Mouse (Mus musculus) hindbrain, embryonic 15.5 days (tissue): ENCODE measurements at regions not wholly inside any gene's neighbourhood (a gene's known extent, or its start where the extent isn't known, plus 50 kb on each side); places are given as distances from the start of the nearest gene placed in this dataset.

Experiments used
- ATAC-seq: fragments of 200-750 bp; cut with Nextera tagmentation; 2 replicates; pipeline ENCODE4 v1.8.0; 2017; ENCODE audit warnings: low read depth, moderate number of reproducible peaks, moderate TSS enrichment; ENCODE audit not compliant: low FRiP score
- H3K27ac ChIP-seq: fragments of 300-500 bp; sonication (generic); replicated peaks from 2 replicates; pipeline ENCODE4 v1.5.1; 2015; ENCODE audit warnings: mild to moderate bottlenecking, inconsistent platforms
- H3K27me3 ChIP-seq: fragments of 300-500 bp; sonication (generic); 2 replicates; pipeline ENCODE4 v1.6.1; 2015; ENCODE audit warnings: control low read depth, inconsistent platforms
- H3K36me3 ChIP-seq: fragments of 300-500 bp; sonication (generic); 2 replicates; pipeline ENCODE4 v1.6.1; 2015; ENCODE audit warnings: control low read depth, inconsistent platforms
- H3K4me1 ChIP-seq: fragments of 300-500 bp; sonication (generic); replicated peaks from 2 replicates; pipeline ENCODE4 v1.6.1; 2015; ENCODE audit warnings: control low read depth, inconsistent platforms
- H3K4me2 ChIP-seq: fragments of 300-500 bp; sonication (generic); 2 replicates; pipeline ENCODE4 v1.6.1; 2015; ENCODE audit warnings: moderate library complexity, mild to moderate bottlenecking, inconsistent platforms
- H3K4me3 ChIP-seq: fragments of 300-500 bp; sonication (generic); 2 replicates; pipeline ENCODE4 v1.5.1; 2015; ENCODE audit warnings: mild to moderate bottlenecking, inconsistent platforms
- H3K9ac ChIP-seq: fragments of 300-500 bp; sonication (generic); 2 replicates; pipeline ENCODE4 v1.6.1; 2015; ENCODE audit warnings: inconsistent platforms
- H3K9me3 ChIP-seq: fragments of 300-500 bp; sonication (generic); 2 replicates; pipeline ENCODE4 v1.6.1; 2016; ENCODE audit warnings: control low read depth, inconsistent platforms
- WGBS: fragments of 180-500 bp; shearing (Covaris S2); methylation state at CpG from one replicate; pipeline ENCODE4 v1.1.7; 2015; 5-methylcytosine and 5-hydroxymethylcytosine counted together

GRCm38 (mm10) chr16:93533205-93533604 is 70.7 kb downstream of the Setd4 start:
- Histone ChIP-seq H3K9me3 (no peaks in the 10 kb centered on the region), H3K36me3 (no peaks in the 10 kb centered on the region), H3K27me3 (no peaks in the 10 kb centered on the region), H3K4me2 (no peak overlapping the region), H3K9ac (no peak overlapping the region), H3K4me1 (no peaks in the 10 kb centered on the region), H3K27ac (no peak overlapping the region), H3K4me3 (no peak overlapping the region)
- WGBS, result 20% methylated on average over 4 of the region's 4 CpGs
- ATAC-seq, result no peak

- H3K4me2 ChIP-seq, result no peak overlapping the region
- 83% methylated on average over 8 of the region's 8 CpGs for WGBS
- H3K27ac ChIP-seq, result no peak overlapping the region
- H3K9ac ChIP-seq, result no peak overlapping the region
- H3K4me3 ChIP-seq, result no peak overlapping the region
- H3K9me3 ChIP-seq, result no peaks in the 10 kb centered on the region
- ATAC-seq, result no peak
- no peaks in the 10 kb centered on the region for H3K4me1 ChIP-seq
- no peaks in the 10 kb centered on the region for H3K27me3 ChIP-seq
- H3K36me3 ChIP-seq, result no peaks in the 10 kb centered on the region
Observed at GRCm38 (mm10) chr16:93531937-93532336, 71.9 kb downstream of the Setd4 start.

GRCm38 (mm10) chr16:93522485-93522884 is 81.4 kb downstream of the Setd4 start:
- ATAC-seq, result no peak
- no peak overlapping the region for H3K9ac ChIP-seq
- H3K4me3 ChIP-seq, result no peak overlapping the region
- H3K4me2 ChIP-seq, result no peak overlapping the region
- H3K27me3 ChIP-seq, result no peaks in the 10 kb centered on the region
- no peak overlapping the region for H3K27ac ChIP-seq
- no peaks in the 10 kb centered on the region for H3K4me1 ChIP-seq
- no peaks in the 10 kb centered on the region for H3K36me3 ChIP-seq
- H3K9me3 ChIP-seq, result no peaks in the 10 kb centered on the region
- WGBS, result 72% methylated on average over 2 of the region's 2 CpGs

- ATAC-seq, result no peak
- H3K36me3 ChIP-seq, result no peaks in the 10 kb centered on the region
- no peak overlapping the region for H3K4me2 ChIP-seq
- no peaks in the 10 kb centered on the region for H3K4me1 ChIP-seq
- no peaks in the 10 kb centered on the region for H3K9me3 ChIP-seq
- no peak overlapping the region for H3K4me3 ChIP-seq
- 84% methylated on average over 3 of the region's 3 CpGs for WGBS
- H3K27me3 ChIP-seq, result no peaks in the 10 kb centered on the region
- no peak overlapping the region for H3K27ac ChIP-seq
- no peak overlapping the region for H3K9ac ChIP-seq
Observed at GRCm38 (mm10) chr16:93520481-93520880, 83.4 kb downstream of the Setd4 start.

- 93% methylated on average over 1 of the region's 1 CpGs for WGBS
- no peaks in the 10 kb centered on the region for H3K27me3 ChIP-seq
- no peaks in the 10 kb centered on the region for H3K36me3 ChIP-seq
- H3K4me1 ChIP-seq, result no peaks in the 10 kb centered on the region
- no peak overlapping the region for H3K4me3 ChIP-seq
- no peak overlapping the region for H3K4me2 ChIP-seq
- H3K27ac ChIP-seq, result no peak overlapping the region
- no peak overlapping the region for H3K9ac ChIP-seq
- no peak for ATAC-seq
- no peaks in the 10 kb centered on the region for H3K9me3 ChIP-seq
Observed at GRCm38 (mm10) chr16:93518620-93519019, 85.2 kb downstream of the Setd4 start.

GRCm38 (mm10) chr16:93516793-93517192 is 87.1 kb downstream of the Setd4 start:
- Histone ChIP-seq H3K4me2 (no peak overlapping the region), H3K4me3 (no peak overlapping the region), H3K27me3 (no peaks in the 10 kb centered on the region), H3K36me3 (no peaks in the 10 kb centered on the region), H3K4me1 (no peaks in the 10 kb centered on the region), H3K9ac (no peak overlapping the region), H3K9me3 (no peaks in the 10 kb centered on the region), H3K27ac (no peak overlapping the region)
- no peak for ATAC-seq
- 88% methylated on average over 5 of the region's 5 CpGs for WGBS

- Histone ChIP-seq H3K4me2 (no peak overlapping the region), H3K9ac (no peak overlapping the region), H3K4me3 (no peak overlapping the region), H3K27me3 (no peaks in the 10 kb centered on the region), H3K36me3 (no peaks in the 10 kb centered on the region), H3K27ac (no peak overlapping the region), H3K9me3 (no peaks in the 10 kb centered on the region), H3K4me1 (no peaks in the 10 kb centered on the region)
- 51% methylated on average over 5 of the region's 5 CpGs for WGBS
- peak; percentile 59; the same call in 1 of the 2 replicates for ATAC-seq
Observed at GRCm38 (mm10) chr16:93515456-93515941, 88.4 kb downstream of the Setd4 start.

GRCm38 (mm10) chr16:93513616-93514041 is 90.2 kb downstream of the Setd4 start:
- H3K9me3 ChIP-seq, result no peaks in the 10 kb centered on the region
- ATAC-seq, result no peak
- H3K4me3 ChIP-seq, result no peak overlapping the region
- no peak overlapping the region for H3K4me2 ChIP-seq
- no peaks in the 10 kb centered on the region for H3K36me3 ChIP-seq
- no peak overlapping the region for H3K27ac ChIP-seq
- no peaks in the 10 kb centered on the region for H3K27me3 ChIP-seq
- WGBS, result 94% methylated on average over 5 of the region's 5 CpGs
- no peak overlapping the region for H3K9ac ChIP-seq
- H3K4me1 ChIP-seq, result no peaks in the 10 kb centered on the region

GRCm38 (mm10) chr16:93511988-93512387 is 91.9 kb downstream of the Setd4 start:
- 87% methylated on average over 4 of the region's 4 CpGs for WGBS
- H3K27me3 ChIP-seq, result no peaks in the 10 kb centered on the region

GRCm38 (mm10) chr16:93511517-93511916 is 92.3 kb downstream of the Setd4 start:
- Histone ChIP-seq H3K27me3 (no peaks in the 10 kb centered on the region), H3K9me3 (no peaks in the 10 kb centered on the region), H3K4me1 (no peaks in the 10 kb centered on the region), H3K4me3 (no peak overlapping the region), H3K27ac (no peak overlapping the region), H3K9ac (no peak overlapping the region), H3K4me2 (no peak overlapping the region), H3K36me3 (no peaks in the 10 kb centered on the region)
- no peak for ATAC-seq
- WGBS, result 2% methylated on average over 2 of the region's 2 CpGs

More at GRCm38 (mm10) chr16:93511988-93512387, 91.9 kb downstream of the Setd4 start:
- ATAC-seq, result no peak
- Histone ChIP-seq H3K36me3 (no peaks in the 10 kb centered on the region), H3K4me3 (no peak overlapping the region), H3K9ac (no peak overlapping the region), H3K4me2 (no peak overlapping the region), H3K27ac (no peak overlapping the region), H3K9me3 (no peaks in the 10 kb centered on the region), H3K4me1 (no peaks in the 10 kb centered on the region)

- H3K9me3 ChIP-seq, result no peaks in the 10 kb centered on the region
- no peaks in the 10 kb centered on the region for H3K27me3 ChIP-seq
- WGBS, result 94% methylated on average over 2 of the region's 2 CpGs
- H3K27ac ChIP-seq, result no peak overlapping the region
- H3K4me1 ChIP-seq, result no peaks in the 10 kb centered on the region
- H3K9ac ChIP-seq, result no peak overlapping the region
- H3K4me2 ChIP-seq, result no peak overlapping the region
- no peaks in the 10 kb centered on the region for H3K36me3 ChIP-seq
- ATAC-seq, result no peak
- H3K4me3 ChIP-seq, result no peak overlapping the region
Observed at GRCm38 (mm10) chr16:93498800-93499199, 105.1 kb downstream of the Setd4 start.

- no peaks in the 10 kb centered on the region for H3K27me3 ChIP-seq
- H3K4me1 ChIP-seq, result no peaks in the 10 kb centered on the region
- H3K4me2 ChIP-seq, result no peak overlapping the region
- 83% methylated on average over 6 of the region's 6 CpGs for WGBS
- no peak overlapping the region for H3K27ac ChIP-seq
- no peak for ATAC-seq
- H3K4me3 ChIP-seq, result no peak overlapping the region
- H3K9me3 ChIP-seq, result no peaks in the 10 kb centered on the region
- H3K36me3 ChIP-seq, result no peaks in the 10 kb centered on the region
- no peak overlapping the region for H3K9ac ChIP-seq
Observed at GRCm38 (mm10) chr16:93493337-93494002, 110.4 kb downstream of the Setd4 start.
